Mouse (Mus musculus): ENCODE data around the gene Tmem170.

The Tmem170 gene

DNA sequence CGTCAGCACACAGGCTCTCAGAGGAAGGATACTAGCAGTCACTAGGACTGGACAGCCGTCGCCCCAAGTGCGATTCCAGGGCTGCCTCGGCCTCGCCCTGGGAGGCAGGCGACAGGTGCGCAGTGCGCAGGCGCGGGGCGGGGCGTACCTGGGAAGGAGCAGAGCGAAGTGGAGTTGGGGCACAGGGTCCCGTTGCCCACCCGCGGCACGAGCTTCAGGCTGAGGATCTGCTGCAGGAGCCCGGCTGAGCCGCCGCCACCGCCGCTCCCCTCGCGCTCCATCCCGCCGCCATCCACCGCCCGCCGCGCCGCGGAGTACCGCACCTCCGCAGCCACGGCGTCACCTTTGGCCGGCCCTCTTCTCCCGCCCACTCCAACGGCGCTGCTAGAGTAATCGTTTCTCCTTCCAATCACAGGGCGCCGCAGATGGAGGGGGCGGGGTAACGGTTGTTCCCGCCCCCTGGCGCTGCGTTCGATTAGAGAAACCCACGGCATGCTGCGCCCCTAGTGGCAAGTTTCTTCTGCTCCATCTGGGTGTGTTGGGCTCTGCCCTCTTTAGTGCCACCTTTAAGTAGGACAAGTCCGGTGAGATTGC, at the start of gene Tmem170:
Gene Tmem170, minus strand, starts transcription at position 396 of the 594 bp plus-strand sequence.
- peak; percentile 98 to 99 for DNase-seq

DNA sequence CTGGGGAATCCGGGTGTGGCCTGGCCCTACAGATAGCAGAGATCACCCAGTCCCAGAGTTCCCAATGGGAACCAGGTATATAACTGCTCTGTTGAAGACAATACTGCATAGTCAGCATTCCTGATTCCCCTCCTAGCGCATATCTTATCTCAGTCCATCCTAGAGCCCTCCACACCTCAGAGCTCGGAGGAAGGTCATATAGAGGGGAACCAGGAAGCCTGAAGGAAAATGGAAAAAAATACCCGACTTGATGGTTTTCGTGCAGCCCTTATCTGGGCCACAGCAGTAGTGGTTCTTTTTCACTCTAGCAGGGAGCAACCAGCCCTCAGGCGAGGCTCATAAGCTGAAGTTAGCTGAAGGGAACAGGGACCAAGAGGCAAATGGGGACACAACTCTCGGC, 48.4 kb upstream of the Tmem170 start:
- no peak for DNase-seq

DNA sequence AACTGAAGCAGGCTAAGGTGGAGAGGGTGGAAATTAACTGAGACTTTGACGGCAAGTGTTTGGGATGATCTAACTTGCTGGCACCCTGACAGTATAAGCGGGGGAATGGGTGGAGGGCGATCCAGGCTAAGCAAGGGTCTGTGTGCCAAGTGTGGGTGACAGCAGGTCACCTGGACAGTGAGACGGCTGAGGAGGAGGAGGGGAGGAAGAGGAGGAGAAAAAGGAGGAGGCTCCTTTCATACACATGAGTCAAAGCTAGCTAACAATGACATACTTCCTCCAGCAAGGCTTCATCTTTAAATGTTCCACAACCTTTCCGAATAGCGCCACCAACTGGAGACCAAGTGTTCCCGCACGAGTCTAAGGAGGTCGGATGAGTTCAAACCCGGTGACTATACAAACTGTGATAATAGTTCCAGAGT, 46.8 kb upstream of the Tmem170 start:
- peak; percentile 57 to 73 for DNase-seq

DNA sequence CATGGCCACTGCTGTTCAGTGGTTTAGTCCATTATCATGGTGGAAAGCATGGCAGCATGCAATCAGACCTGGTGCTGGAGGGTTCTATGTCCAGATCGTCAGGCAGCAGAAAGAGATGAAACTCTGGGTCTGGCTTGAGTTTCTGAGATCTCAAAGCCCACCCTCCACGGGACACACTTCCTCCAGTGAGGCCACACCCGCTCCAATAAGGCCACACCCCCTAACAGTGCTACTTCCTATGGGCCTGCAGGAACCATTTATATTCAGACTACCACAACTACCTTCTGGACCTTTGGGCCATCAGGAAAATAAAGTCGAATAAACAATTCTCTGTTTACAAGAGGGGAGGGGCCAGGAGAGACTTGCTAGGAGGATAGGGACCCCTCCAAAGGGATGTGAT, 44.4 kb upstream of the Tmem170 start:
- no peak for DNase-seq

DNA sequence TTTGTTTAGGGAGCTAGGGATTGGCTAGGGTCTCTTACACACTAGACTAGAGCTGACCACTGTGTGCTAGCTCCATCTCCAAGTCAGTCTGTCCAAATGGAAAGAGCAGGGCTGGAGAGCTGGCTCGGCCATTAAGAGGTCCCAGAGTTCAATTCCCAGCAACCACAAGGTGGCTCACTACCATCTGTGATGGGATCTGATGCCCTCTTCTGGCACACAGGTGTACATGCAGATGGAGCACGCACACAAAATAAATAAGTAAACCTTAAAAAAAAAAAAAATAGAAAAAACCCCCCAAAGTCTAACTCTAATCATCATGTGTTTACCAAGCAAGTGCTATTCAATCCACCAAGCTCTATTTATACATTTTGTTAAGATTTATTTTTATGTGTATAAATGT, 43.1 kb upstream of the Tmem170 start:
- DNase-seq = no peak

DNA sequence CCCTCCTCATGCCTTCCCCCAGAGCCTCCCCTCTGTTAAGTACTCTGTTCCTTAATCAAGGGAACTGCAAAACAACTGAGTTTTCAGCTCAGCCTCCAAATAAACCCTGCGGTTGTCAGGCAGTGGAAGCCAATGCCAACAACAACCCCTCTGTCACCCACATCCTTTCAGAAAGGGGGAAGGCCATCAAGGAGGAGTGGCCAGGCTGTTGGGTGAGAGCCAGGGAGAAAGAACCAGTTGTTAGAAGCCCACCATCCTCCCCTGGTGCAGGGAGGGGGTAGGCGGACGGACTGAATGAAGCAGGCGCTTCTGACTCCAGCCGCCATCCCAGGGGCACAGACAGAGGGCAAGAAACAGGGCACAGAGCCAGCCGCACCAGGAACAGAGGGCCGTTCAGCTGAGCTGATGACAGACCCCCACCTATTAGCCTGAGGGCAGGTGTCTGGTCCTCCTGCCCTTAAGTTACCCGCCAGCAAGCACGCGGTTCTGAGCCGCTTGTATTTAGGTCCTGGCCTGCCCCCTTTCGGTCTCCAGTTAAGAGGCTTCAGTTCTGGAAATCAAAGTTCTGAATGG, 36.4 kb upstream of the Tmem170 start:
- DNase-seq = peak; percentile 22 to 25

DNA sequence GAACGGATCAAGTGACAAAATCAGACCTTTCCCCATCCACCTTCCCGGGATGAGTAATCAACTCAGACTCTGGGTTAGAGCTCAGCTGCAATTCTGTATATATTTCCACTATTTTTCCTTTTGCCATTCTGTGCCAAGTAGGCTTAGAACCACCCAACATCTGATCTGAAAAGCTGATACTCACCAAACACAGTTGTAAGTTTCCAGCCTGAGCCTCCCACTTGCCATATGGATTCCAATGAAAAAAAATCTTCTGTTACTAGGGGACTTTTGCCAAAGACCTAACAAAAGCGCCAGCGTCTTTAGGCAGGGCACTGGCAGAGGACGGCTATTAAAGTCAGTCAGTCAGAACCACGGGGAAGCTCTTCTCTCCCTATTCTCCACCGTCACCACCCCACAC, 35.0 kb upstream of the Tmem170 start:
- DNase-seq = no peak

DNA sequence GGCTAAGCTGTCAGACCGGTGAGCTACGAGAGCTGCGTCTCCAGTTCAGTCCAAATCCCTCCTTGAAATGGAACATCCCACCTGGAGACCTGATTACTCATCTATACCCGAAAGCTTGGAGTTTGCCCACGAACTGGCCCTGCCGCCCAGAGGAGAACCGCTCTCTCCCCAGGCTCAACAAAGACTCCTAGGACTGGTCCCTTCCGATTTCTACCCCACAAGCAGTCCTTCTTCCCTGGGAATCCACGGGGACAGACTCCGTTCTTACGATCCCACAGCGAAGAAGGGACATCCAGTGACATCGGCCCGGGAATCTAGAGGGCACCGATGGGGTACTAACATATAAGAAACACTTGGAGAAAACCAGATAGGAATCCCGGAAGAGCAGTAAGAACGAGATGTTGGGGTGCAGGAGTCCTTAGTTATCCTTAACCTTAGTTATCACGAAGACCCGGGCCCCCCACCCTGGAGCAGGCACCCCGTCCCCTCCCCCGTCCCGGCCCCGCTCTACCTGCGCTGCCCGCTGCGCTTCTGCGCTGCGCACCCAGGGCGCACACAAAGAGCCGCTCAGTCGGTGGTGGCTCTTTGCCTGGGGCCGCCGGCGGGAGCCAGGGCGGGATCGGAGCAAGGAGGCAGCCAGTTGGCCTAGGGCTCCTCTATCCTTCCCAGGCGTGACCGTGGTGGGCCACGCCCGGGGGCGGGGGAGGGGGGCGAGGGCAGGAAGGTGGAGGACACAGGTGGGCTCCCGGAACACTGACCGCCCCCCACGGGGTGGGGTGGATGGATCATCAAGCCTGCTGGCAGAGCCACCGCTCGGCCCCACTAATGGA, 33.3 kb upstream of the Tmem170 start, which contains the start of gene Chst5:
Gene Chst5, minus strand, starts transcription at position 827 of the 830 bp plus-strand sequence.
- peak; percentile 21 to 35 for DNase-seq

DNA sequence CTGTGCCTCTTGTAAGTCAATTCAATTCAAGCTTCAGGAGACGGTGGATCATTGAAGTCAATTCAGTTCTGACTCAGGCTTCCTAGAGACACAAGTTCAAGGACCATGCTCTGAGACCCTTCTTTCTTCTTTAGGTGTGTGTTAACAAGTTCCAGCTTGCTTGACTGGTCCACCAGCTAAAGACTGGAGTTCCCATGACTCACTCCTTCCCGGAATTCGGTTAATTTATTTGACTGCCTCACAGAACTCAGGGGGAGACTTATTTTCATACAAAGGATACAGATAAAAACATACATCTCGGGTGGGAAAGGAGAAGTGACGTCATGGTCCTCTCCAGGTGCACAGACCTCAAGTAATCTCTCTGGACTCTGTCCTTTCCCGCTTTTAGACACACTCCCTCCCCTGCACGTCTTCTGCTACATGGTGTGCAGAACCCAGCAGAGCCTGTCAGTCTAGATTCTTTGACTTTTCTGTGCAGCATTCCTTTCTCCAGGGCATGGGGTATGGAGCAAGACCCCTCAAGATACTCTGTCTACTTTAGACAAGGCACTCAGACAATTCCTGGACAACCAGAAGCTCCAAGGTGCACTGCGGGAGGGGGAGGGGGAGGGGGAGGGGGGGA, 29.1 kb upstream of the Tmem170 start:
- DNase-seq = no peak

DNA sequence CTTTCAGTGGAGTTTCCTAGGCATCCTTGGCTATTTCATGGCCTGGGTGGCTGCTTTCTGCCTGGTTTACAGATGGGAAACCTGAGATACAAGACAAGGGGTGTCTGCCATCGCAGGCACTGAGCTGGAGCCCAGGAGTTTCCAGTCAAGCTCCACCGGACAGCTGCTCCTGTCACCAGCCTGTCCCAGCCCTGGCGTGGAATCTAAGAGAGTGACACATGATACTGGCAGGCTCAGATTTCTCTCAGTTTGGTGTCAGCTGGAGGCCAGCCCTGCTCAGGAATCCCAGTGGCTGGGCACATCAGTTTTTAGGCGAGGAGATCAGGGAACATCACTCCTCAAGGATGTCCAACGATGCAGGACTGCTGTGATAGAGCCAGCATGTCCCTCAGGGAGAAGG, 25.5 kb upstream of the Tmem170 start:
- DNase-seq = peak in 1 of 2 experiments; percentile 27

DNA sequence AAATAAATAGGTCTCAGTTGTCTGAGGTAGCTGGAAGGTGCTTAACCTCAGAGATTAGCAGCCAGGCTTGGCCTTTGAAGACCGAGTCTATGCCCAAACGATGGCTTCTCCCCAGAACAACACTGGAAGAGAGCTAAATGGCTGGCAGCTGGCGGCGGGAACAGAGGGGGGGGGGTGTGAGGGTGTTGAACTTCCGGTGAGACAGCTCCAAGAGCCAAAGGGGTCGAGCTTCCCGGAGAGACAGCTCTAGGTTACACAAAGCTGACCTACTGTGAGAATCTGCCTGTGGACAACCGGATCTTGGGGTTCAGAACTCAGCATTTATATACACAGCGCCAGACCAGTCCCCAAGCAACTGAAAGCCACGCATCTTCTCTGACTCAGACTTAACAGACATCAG, 22.0 kb upstream of the Tmem170 start:
- no peak for DNase-seq

DNA sequence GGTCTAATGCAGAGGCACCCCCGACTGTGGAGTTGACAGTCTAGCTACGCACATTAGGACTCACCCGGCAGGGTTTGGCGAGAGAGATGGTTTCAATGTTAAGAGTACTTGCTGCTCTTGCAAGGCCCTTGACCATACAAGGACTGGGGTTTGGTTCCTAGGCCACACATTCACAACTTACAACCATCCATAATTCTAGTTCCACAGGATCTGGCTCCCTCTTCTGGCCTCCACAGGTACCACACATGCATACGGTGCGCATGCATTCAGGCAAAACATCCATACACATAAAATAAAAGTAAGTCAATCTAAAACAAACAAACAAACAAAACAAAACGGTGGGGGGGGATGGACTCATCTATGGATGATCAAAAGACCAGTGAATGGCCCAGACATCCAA, 18.4 kb upstream of the Tmem170 start:
- DNase-seq = no peak

DNA sequence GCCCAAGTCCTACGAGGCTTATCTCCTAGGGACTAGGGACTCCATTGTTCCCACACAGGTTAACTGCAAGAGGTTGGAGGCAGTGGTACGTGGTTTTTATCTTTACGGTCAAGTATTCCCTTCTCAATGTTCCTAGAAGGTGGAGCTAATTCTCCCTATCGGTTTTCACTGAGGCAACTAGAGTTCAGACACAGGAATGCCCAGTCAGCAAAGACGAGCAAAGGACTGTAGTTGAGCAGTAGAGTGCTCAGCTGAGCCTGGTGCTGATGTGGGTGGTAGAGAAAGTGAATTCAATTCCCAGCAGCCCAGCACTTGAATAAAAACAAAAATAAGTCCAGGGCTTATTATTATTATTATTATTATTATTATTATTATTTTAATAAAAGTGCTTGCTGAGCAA, 16.1 kb upstream of the Tmem170 start:
- no peak for DNase-seq

DNA sequence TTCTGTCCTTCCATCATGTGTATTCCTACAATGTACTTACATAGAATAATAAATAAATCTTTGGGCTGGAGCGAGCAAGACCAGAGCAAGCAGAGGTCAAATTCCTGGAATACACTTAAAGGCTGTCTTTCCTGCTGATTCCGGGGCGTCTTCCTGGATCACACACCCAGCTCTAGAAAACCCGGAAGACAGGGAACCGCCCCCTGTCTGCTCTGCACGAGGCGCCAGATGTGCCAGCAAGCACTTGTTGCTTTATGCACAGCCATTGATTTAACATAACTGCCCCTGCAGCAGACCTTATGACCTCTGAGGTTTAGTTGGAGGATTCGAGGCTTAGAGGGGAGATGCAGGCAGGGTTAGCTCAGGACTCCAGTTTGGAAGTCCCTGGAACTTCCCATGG, 15.4 kb upstream of the Tmem170 start:
- no peak for DNase-seq

DNA sequence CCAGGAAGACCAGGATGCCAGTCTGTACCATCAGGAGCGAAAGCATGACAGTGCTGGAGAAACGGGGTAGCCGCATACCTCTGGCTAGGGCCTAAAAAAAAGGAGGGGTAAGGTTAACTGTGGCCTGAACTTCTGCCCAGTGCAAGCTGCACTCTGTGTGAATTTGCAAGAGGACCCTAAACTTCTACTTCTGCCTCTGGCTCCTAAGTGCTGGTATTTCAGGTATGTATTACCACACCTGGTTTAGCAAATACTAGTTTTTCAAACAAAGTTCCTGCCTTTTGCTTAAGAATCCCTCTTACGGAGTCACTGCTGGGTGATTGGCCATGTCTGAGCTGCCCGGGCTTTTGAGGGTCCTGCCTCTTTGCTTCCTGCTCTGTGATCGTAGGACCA, 14.4 kb upstream of the Tmem170 start:
- no peak for DNase-seq

DNA sequence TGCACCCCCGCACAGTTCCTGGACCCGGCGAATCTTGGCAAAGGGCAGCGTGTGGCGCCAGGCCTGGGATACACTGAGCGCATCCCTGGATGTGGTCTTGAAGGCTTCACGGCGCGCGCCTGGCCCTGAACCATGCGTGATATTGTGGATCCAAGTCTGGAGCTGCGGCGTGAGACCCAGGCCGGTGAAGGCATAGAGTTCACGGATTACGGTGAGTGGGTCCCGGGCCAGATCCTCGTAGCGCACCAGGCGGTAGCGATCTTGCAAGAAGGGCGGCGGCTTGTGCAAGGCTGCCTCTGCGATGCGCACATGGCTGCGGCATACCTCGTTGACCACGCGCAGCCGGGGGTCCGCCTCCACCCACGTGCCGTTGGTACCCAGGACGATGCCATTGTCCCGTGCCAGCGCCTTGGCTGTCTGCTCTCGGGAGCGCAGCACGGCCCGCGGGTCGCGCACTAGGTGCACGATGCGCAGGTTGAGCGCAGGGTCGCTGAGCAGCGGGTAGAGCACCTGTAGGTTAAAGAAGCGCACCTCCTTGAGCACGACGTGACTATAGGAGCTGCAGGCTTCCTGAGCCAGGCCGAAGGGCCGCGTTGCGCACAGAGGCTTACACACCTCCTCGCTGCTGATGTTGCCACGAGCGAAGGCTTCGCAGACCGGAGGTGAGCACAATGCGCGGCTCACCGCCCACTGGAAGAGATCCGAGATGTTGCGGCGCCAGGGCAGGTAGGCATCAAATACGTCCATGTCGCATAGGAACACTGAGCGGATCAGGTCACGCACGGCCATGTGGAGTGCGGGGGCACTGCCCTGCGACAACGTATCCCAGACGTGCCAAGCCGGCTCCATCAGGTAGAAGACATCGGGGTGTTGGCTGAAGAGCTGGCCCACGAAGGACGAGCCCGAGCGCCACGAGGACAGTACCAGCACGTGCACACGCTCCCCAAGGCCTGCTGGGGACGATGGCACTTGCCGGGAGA, 13.7 kb upstream of the Tmem170 start:
- peak in 1 of 2 experiments; percentile 32 for DNase-seq

DNA sequence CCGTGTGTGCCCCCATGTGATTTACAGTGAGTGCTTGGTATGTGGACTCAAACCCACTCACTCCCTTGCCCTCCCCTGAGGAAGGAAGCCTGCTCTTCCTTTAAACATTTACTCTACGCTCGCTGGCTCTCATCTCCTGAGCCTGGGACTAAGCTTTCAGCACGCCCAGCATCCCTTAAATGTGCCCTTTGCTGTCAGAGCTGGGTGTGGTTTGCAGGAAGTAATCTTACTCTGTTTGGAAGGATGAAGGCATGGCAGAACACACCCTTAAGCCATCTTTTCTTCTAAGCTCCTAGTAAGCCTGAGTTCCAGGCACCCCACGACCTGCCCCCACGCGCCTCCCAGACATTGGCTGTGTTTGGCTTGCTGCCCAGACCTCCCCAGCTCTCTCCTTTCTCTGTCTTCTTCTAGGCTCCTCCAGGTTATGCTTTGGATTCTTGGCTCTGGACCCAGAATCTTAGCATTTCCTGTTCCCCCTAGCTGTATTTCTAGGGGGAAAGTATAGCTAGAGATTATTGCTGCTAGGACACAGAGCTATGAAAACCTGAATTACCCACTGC, 11.6 kb upstream of the Tmem170 start:
- peak; percentile 67 to 68 for DNase-seq

DNA sequence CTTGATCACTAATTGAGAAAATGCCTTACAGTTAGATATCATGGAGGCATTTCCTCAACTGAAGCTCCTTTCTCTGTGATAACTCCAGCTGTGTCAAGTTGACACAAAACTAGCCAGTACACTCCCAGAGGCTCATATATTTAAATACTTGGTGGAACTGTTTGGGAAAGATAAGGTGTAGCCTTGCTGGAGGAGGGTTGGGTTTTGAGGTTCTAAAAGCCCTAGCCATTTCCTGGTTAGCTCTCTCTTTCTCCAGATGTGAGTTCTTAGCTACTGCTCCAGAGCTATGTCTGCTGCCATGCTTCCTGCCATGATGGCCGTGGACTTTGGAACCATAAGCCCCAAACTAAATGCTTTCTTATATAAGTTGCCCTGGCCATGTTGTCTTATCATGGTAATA, 10.9 kb upstream of the Tmem170 start:
- no peak for DNase-seq

DNA sequence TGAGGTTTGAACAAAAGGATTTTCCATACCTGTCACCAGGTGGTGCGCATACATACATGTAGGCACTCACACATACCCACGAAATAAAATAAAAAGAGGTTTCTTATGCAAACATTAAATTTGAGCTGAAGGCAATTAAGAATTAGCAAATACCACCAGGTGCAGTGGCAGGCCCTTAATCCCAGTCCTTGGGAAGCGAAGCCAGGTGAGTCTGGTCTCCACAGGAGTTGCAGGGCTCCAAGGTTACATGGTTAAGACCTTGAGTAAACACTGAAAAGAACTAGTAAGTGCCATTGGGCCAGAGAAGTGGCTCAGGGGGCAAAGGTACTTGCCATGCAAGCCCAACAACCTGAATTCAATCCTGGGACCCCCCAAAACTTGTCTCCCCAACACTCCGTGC, 7.1 kb upstream of the Tmem170 start:
- DNase-seq = no peak

DNA sequence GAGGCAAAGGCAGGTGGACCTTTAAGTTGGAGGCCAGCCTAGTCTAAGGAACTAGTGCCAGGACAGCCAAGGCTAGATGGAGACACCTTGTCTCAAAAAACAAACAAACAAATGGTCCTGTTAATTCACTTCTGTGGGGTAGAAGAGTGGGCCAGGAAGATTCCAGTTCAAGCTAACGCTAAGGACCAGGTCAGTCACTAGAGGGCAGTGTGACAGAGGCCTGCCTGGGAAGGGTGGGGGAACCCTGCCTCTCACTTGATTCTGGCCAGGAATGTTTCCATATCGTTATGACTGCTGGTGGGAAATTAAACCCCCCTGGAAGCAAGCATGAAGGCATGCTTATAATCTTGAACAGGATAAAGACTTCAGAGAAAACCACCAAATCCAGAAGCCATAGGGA, 5.0 kb upstream of the Tmem170 start:
- peak; percentile 60 to 70 for DNase-seq

DNA sequence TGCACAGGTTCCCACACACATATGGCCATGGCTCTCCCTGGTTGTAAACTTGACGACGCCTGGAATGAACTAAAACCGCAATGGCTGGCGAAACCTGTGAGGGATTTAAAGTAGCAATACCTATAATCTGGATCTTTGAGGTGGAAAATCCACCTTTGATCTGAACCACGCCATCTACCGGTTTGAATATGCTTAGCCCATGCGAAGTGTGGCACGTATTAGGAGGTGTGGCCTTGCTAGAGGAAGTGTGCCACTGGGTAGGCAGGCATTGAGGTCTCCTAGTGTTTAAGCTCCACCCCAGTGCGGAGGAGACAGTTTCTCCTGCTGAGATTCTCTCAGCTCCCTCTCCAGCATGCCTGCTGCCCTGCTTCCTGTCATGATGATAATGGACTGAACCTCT, 1.2 kb upstream of the Tmem170 start:
- no peak for DNase-seq

DNA sequence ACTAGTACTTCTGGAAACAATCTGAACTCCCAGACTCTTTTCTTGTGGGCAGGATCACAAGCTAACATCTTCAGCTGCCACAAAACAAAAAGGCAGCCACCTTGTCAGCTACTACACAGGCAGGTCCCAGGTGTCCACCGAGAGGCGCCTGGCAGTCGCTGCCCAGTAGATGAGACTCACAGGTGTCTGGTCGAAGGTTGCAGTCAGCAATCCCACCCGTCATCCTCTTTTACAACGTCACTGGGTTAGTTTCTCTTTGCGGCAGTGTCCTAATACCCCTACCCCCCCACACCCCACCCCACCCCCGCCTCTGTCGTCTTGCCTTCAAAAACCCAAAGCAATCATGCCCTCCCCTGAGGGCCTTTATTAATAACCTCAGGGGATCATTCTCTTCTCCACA, 792 bp downstream of the Tmem170 start:
- DNase-seq = peak; percentile 14 to 38

Measured in kidney, postnatal 4 days (tissue).